Mouse (Mus musculus) brain, embryonic 18.5 days (tissue): ENCODE measurements around the gene Samd4.
"Not testable (repeated sequence)": the region's sequence is repeated elsewhere in the genome, so short reads cannot be mapped to it uniquely, and the experiment has no call there.

Experiments used
- DNase-seq: peaks from one replicate; pipeline ENCODE4 v3.0.0-alpha.2; 2012; ENCODE audit warnings: low read depth, low spot score

Samd4 gene

DNA sequence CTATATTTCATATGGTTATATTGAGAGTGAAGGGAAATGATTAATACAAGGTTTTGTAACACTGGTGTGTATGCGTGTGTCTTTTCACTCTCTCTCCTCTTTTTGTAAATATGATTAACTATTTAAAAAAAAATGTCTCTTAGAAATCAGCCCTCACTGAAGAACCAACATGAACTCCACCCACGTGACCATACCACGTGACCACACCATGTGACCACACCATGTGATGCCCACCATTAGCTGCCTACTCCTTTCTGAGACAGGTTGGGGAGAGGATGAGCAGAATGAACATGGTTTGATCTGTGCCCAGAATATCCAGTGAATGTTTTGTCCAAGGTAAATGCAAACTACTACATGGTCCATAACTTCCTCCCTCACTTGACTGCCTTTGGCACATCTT lies 223.1 kb downstream of the Samd4 start:
- DNase-seq = no peak

DNA sequence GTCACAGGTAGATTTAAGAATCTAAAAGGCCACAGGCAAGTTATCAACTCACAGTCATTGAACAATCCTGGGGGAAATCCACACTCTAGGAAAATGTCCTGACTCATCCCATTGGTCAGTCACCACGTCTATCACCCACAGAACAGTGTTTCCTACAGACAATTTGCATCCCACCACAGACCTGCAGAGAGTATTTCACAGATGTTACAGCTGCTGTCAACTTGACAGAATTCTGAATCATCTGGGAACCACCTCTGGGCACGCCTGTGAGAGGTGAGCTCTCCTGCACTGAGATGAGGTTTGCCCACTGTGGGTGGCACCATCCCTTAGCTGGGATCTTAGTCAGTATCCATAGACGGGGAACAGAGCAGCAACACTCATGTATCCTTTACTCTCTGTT lies 224.8 kb downstream of the Samd4 start:
- no peak for DNase-seq

DNA sequence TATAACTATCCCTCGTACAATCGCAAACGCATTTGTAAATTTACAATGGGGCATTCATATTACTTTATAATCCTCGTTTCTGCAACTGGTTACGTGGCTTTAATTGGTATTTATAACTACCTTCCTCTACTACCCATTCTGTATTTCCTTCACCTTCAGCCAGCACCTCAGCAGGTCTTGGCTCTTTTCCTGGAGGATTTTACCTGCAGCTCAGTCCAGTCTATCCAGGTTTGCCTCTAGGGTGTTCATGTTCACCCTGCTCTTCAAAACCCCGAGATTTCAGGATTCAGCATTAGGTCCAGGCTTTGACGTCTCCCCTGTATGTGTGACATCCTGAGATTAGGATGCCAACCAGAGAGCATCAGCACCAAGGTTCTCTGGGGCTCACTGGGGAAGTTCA lies 227.7 kb downstream of the Samd4 start:
- DNase-seq = not testable (repeated sequence)

DNA sequence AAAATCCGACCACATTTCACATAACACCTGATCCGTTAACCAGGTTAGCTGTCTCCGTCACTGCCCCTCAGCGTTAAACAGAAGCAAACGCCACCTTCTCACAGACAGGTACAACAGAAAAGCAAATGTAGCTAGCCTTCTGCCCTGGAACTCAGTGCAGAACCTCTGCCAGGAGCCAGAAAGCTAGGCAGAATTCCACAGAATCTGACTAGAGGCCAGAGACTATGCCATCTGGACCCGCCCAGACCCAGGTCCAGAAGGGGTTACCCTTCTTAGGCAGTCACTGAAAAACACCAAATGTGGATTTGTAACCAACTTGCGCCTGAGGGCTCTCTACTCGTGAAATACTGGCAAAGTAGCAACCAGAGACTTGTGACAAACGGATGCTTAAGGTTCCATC lies 228.7 kb downstream of the Samd4 start:
- no peak for DNase-seq

DNA sequence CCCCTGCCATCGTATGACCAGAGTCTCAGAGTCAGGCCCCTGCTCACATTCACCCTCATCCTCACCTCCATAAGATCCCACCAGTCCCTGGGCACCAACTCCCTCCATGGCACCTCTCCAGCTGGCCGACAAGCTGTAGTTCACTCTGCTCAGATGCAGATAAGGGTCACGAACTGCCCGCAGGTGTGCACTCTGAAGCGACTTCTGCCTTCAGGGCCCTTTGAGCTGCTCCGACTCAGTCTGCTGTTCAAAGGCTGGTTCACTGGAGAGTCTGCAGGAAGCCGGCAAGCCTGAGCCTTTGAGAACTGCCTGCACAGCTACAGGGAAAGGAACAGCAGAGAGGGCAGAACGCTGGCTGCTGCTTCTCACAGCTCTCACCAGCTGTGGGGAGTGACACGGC lies 232.5 kb downstream of the Samd4 start:
- no peak for DNase-seq

DNA sequence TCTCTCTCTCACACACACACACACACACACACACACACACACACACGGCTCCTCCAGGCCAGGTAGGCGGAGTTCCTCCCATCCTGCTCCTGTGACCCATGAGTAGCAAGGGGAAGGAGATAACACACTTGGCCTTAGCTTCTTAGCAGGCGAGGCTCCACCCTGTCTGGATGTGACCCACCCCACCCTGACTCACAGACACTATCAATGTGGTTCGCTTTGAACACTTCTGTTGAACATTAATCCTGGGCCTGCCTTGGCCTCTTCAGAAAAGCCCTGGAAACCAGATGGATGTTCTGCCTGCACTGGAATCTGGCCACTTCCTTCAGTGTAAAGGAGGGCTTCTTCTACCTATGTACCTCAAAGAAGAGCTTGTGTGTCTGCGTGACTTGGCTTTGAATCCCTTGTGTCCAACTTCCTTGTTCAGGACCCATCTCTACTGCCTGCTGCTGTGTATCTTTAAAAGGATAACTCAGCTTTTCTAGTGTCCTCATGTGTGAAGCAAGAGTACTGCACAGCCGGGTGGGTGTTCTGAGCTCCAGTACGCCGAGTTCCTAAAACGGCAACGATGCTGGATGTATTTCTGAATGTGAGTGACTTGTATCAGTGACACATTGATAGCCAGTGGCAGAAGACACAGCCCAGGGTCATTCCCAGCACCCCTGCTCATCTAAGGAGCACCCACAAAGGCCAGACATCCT lies 233.6 kb downstream of the Samd4 start:
- no peak for DNase-seq

DNA sequence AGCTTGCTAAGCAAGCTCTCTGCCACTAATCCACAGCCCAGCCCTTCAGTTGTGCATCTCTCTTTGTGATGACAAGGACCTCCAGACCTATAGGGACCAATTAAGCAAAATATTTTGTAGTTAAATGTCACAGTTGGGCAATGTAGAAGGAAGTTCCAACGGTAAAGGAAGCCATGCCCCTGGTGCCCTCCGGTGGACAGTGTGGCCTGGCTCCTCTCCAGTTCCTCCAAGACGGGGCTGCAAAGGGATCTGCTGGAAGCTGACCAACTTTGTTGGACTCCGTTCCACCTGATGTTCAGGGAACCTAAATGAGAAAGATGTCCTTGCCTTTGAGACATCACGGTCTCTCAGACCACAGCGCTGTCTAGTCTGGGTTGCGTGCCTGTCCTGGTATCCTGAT lies 234.9 kb downstream of the Samd4 start:
- no peak for DNase-seq

DNA sequence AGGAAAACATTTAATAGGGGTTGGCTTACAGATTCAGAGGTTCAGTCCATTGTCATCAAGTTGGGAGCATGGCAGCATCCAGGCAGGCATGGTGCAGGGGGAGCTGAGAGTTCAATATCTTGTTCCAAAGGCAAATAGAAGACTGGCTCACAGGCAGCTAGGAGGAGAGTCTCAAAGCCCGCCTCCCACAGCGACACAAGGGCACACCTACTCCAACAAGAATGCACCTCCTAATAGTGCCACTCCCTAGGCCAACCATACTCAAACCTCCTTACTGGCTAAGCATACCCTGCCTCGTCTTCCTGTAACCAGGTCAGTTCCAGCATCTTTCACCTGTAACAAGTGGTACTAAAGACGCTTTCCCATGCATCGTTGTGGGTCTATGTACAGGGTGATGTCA lies 245.3 kb downstream of the Samd4 start:
- no peak for DNase-seq

DNA sequence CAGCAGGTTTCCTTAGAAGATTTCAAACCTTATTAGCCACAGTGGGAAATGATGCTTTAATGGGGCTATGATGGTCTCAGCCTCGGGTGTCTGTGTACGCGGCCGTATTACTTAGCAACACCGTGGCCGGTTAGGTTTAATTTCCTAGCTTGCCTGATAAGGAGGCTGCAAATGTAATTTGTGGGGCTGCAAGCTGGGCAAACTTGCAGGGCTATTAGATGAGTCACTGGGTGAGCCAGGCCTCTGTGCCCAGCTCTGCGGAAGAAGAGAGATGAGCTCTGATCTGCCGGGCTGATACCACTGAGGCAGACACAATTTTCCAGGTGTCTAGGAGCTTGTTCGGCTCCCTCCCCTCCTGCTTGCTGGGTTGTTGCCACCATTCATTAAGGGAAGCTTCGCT lies 251.3 kb downstream of the Samd4 start:
- no peak for DNase-seq

DNA sequence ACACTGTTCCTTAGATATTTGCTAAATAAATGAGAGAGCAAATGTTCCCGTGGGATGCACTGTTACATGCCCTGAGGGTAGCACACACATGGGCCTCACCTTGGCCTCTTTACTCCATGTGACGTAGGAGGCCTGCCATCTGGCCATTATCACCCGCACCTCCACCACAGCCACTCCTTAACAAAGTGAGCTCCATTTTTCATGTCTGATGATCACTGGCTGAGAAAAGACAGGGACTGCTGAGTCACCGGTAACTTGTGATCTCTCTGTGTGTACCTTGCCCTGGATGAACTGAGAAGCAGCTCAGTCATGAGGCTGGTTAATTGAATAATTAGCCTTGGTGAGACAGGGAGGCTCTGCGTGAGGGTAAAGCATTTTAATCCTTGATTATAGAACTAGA lies 254.0 kb downstream of the Samd4 start:
- DNase-seq = no peak

DNA sequence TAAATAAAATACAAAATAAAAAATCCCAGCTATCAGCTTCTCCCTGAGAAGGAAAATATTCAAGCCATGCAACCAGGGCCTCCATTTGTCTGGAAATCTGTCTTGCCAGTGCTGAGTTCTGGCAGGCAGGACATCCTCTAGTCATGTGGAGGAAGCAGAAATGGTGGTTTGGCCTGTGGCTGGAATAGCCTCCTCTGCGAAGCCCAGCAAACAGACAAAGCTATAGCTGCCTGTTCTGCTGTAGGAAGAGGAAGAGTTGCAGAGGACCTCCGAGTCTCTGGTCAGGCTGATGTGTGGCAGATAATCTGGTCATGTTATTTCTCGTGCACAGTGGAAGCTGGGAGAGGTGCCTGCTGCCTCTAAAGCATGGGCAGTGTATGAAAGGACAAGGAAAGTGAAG lies 256.2 kb downstream of the Samd4 start:
- DNase-seq = no peak

DNA sequence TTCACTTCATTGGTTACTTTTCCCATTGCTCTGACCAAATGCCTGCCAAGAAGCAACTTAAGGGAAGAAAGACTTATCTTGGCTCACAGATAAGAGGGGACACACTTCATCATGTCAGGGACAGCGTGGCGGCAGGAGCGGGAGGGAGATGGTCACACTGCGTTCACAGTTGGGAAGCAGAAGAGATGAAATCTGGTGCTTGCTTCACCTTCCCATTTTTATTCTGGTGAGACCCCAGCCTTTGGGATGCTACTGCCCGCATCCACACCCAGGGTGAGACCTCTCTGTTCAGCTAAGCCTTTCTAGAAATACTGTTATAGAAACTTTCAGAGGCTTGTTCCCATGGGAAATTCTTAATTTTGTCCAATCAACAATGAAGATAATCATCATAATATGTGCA lies 261.7 kb downstream of the Samd4 start:
- DNase-seq = no peak

DNA sequence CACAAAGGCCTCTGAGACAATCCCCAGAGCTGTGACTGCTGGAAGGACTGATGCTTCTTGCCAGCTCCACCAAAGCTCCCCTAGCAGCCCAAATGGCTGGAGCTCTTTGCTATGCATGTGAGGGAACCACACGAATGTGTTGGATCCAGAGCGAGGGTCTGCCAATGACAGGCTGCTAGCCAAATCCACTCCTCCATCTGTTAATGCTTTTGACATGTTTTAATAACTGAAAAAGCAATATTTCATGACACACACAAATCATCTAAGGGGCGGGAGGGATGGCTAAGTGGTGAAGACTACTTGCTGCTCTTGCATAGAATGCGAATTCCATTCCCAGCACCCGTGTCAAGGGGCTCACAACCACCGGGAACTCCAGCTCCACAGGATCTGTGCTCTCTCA lies 268.7 kb downstream of the Samd4 start:
- no peak for DNase-seq

DNA sequence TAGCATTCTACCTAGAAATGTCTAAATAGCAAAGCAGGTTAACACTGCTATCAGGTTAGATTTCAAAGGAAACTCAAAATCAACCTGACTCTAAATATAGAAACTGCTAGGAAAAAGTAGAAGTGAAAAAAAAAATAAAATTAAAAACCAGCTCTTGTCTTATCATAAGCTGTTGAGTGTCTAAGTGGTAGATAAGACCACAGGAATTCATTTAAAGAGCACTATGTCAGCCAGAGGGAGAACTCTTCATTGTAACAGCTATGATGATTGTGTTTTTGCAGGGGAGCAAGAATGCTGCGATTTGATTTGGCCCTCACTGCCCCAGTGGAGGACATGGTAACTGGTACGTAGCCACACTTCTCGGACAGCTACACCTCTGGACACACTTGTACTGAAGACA lies 271.6 kb downstream of the Samd4 start:
- DNase-seq = no peak
